1 mouse cellular context compared by ENCODE assay signal in genomic region chr2:35576675-35577074, GRCm38 (mm10).
A peak's percentile ranks its signal among the peaks of the same experiment; 100 is the strongest.
TF ChIP-seq lines count a peak whose summit lies in the region.

No protein-coding gene starts in this region.

TF ChIP-seq in CH12.LX, 34 proteins besides CTCF, POLR2A, EP300 and RAD21:
- peak; percentile 57 for TF ChIP-seq SMC3 (IDR thresholded peaks at IDR 0.05; ENCODE audit: low read depth, low read length)
- TF ChIP-seq ELF1 (IDR thresholded peaks at IDR 0.05; ENCODE audit: low read depth, low read length) = no peak
